Mouse (Mus musculus) heart, embryonic 16.5 days (tissue): Measurements from ENCODE around the gene Brms1. TPM values are rescaled to one million over a fixed set of nuclear protein-coding genes. Genes with fewer than 3 reads are reported as not detected.

ENCODE experiments used
- ATAC-seq: fragments of 200-750 bp; cut with Nextera tagmentation; replicated peaks from 2 replicates; pipeline ENCODE4 v1.8.0; 2017; ENCODE audit warnings: moderate number of reproducible peaks; ENCODE audit not compliant: insufficient read depth, low FRiP score; ENCODE audit errors: extremely low read depth
- H3K27ac ChIP-seq: fragments of 300-500 bp; sonication (generic); 2 replicates; pipeline ENCODE4 v1.5.1; 2014; ENCODE audit warnings: mild to moderate bottlenecking, low read length, control low read depth, moderate library complexity
- H3K27me3 ChIP-seq: fragments of 300-500 bp; sonication (generic); 2 replicates; pipeline ENCODE4 v1.6.1; 2014; ENCODE audit warnings: low read length, mixed read lengths; ENCODE audit not compliant: control insufficient read depth, insufficient read depth
- H3K36me3 ChIP-seq: fragments of 300-500 bp; sonication (generic); 2 replicates; pipeline ENCODE4 v1.6.1; 2014; ENCODE audit not compliant: control insufficient read depth, insufficient read depth
- H3K4me1 ChIP-seq: fragments of 300-500 bp; sonication (generic); 2 replicates; pipeline ENCODE4 v1.6.1; 2014; ENCODE audit warnings: low read length, mixed read lengths; ENCODE audit not compliant: control insufficient read depth, insufficient read depth
- H3K4me2 ChIP-seq: fragments of 300-500 bp; sonication (generic); 2 replicates; pipeline ENCODE4 v1.6.1; 2014; ENCODE audit warnings: low read depth, mild to moderate bottlenecking, control low read depth, low read length
- H3K4me3 ChIP-seq: fragments of 300-500 bp; sonication (generic); 2 replicates; pipeline ENCODE4 v1.5.1; 2014; ENCODE audit warnings: mild to moderate bottlenecking, control low read depth, low read length
- H3K9ac ChIP-seq: fragments of 300-500 bp; sonication (generic); 2 replicates; pipeline ENCODE4 v1.6.1; 2014; ENCODE audit warnings: low read length, control low read depth
- H3K9me3 ChIP-seq: fragments of 300-500 bp; sonication (generic); replicated peaks from 2 replicates; pipeline ENCODE4 v1.6.1; 2016; ENCODE audit warnings: low read length; ENCODE audit not compliant: control insufficient read depth
- WGBS: fragments of 180-500 bp; shearing (Covaris S2); extraction: QIAGEN DNeasy Blood & Tissue Kit; methylation state at CpG from one replicate; pipeline ENCODE4 v1.1.7; 2014; 5-methylcytosine and 5-hydroxymethylcytosine counted together
- polyA plus RNA-seq: library from polyadenylated mRNA; unstranded; fragments of >200 nt; fragmentation: Nextera tagmentation; extraction: Ambion mirVana; gene quantifications from 2 replicates; pipeline ENCODE4 v1.2.1, GENCODE M21; 2015

Gene Brms1
- polyA plus RNA-seq, 1 experiment from 2014 or later, result 29.7 TPM

DNA sequence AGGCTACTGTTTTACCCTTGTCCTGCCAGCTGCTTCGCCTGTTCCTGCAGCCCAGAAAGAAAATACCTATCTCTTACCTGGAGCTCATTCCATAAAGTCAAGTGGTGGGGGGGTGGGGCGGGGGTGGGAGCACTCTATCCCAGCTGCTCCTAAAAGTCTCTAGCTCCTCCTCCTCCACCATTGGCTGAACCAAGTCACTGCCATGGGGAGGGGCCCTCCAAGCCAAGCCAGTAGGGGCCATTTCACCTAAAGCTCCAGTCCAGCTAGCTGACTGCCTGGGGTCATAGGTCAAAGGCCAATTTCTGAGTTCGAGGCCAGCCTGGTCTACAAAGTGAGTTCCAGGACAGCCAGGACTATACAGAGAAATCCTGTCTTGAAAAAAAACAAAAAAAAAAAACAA lies 8.5 kb upstream of the Brms1 start:
- no peak overlapping the region for H3K4me3 ChIP-seq
- no peaks in the 10 kb centered on the region for H3K27me3 ChIP-seq
- no peak overlapping the region for H3K27ac ChIP-seq
- H3K4me1 ChIP-seq, result no peaks in the 10 kb centered on the region; the same call in 1 of the 2 replicates
- no peak overlapping the region for H3K4me2 ChIP-seq
- H3K9me3 ChIP-seq, result no peaks in the 10 kb centered on the region
- no peak for ATAC-seq
- H3K36me3 ChIP-seq, result peaks cover 29% of the 10 kb centered on the region
- WGBS, result 79% methylated on average over 3 of the region's 3 CpGs
- H3K9ac ChIP-seq, result no peak overlapping the region

- Histone ChIP-seq H3K4me2 (no peak overlapping the region), H3K4me1 (peaks cover 17% of the 10 kb centered on the region), H3K4me3 (no peak overlapping the region), H3K36me3 (peaks cover 2% of the 10 kb centered on the region; the same call in 1 of the 2 replicates), H3K27ac (no peak overlapping the region), H3K27me3 (no peaks in the 10 kb centered on the region), H3K9ac (no peak overlapping the region), H3K9me3 (no peaks in the 10 kb centered on the region)
- ATAC-seq, result no peak
- 75% methylated on average over 4 of the region's 4 CpGs for WGBS
These were observed 4.6 kb upstream of the Brms1 start for GRCm38 (mm10) chr19:5036577-5036976.

- peak overlapping the region; percentile 81 for H3K4me2 ChIP-seq
These were observed 3.2 kb upstream of the Brms1 start for GRCm38 (mm10) chr19:5037678-5038571.

DNA sequence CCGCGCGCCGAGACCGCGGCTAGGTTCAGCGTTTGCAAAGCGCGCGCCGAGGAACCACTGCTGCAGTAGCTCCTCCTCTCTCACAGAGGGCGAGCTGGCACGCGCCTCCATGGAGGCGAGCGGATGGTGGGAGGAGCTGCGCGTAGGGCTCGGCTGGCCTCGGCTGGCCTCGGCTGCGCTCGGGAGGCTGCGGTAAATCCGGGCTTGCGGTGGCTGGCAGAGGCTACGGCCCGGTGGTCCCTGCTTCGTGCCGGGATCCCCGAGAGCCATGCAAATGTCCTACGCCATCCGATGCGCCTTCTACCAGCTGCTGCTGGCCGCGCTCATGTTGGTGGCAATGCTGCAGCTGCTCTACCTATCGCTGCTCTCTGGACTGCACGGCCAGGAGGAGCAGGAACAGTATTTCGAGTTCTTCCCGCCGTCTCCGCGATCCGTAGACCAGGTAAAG lies 2.4 kb upstream of the Brms1 start, which contains the start of the genes B4gat1 and AC124502.3:
Gene B4gat1 (plus strand): TSS at position 118 of the 448 bp plus-strand sequence.
Gene AC124502.3 (plus strand): TSS at position 183 of the 448 bp plus-strand sequence.
- H3K4me3 ChIP-seq, result peak within 1 kb of the TSS; percentile 76
- H3K4me1 ChIP-seq, result peaks cover 22% of the 10 kb centered on the region
- no peaks in the 10 kb centered on the region for H3K27me3 ChIP-seq
- H3K9ac ChIP-seq, result peak within 1 kb of the TSS; percentile 88
- no peaks in the 10 kb centered on the region for H3K9me3 ChIP-seq
- peak; percentile 91 for ATAC-seq
- peak within 1 kb of the TSS; percentile 81 for H3K4me2 ChIP-seq
- H3K27ac ChIP-seq, result peak within 1 kb of the TSS; percentile 61
- no peaks in the 10 kb centered on the region for H3K36me3 ChIP-seq
- under 1% methylated on average over 44 of the region's 44 CpGs for WGBS

More at GRCm38 (mm10) chr19:5037678-5038571, 3.2 kb upstream of the Brms1 start:
- peak; percentile 39; the same call in 1 of the 2 replicates for ATAC-seq
- Histone ChIP-seq H3K27ac (peak overlapping the region; percentile 51), H3K4me3 (peak overlapping the region; percentile 76), H3K27me3 (no peaks in the 10 kb centered on the region), H3K36me3 (no peaks in the 10 kb centered on the region), H3K4me1 (peaks cover 22% of the 10 kb centered on the region), H3K9ac (peak overlapping the region; percentile 88), H3K9me3 (no peaks in the 10 kb centered on the region)
- WGBS, result 4% methylated on average over 32 of the region's 32 CpGs

- H3K4me3 ChIP-seq, result peak overlapping the region; percentile 76
- ATAC-seq, result no peak
- no peaks in the 10 kb centered on the region for H3K27me3 ChIP-seq
- peaks cover 22% of the 10 kb centered on the region for H3K4me1 ChIP-seq
- H3K36me3 ChIP-seq, result peaks cover 2% of the 10 kb centered on the region; the same call in 1 of the 2 replicates
- peak overlapping the region; percentile 88 for H3K9ac ChIP-seq
- peak overlapping the region; percentile 81 for H3K4me2 ChIP-seq
- no peak overlapping the region; the same call in 1 of the 2 replicates for H3K27ac ChIP-seq
- WGBS, result 14% methylated on average over 41 of the region's 41 CpGs
- H3K9me3 ChIP-seq, result no peaks in the 10 kb centered on the region
These were observed 1.6 kb upstream of the Brms1 start for GRCm38 (mm10) chr19:5039301-5040114.

GRCm38 (mm10) chr19:5041588-5041987 lies 434 bp downstream of the Brms1 start:
- H3K4me3 ChIP-seq, result peak overlapping the region; percentile 82

GRCm38 (mm10) chr19:5045531-5045930 lies 4.4 kb downstream of the Brms1 start:
- ATAC-seq, result no peak
- H3K9ac ChIP-seq, result no peak overlapping the region
- H3K4me2 ChIP-seq, result no peak overlapping the region
- no peaks in the 10 kb centered on the region for H3K27me3 ChIP-seq
- no peaks in the 10 kb centered on the region for H3K9me3 ChIP-seq
- no peak overlapping the region for H3K4me3 ChIP-seq
- no peak overlapping the region for H3K27ac ChIP-seq
- peaks cover 14% of the 10 kb centered on the region for H3K4me1 ChIP-seq
- WGBS, result 74% methylated on average over 4 of the region's 4 CpGs
- H3K36me3 ChIP-seq, result peaks cover 14% of the 10 kb centered on the region; the same call in 1 of the 2 replicates

More at GRCm38 (mm10) chr19:5041588-5041987, 434 bp downstream of the Brms1 start:
- WGBS, result 2% methylated on average over 16 of the region's 16 CpGs
- Histone ChIP-seq H3K4me1 (peaks cover 22% of the 10 kb centered on the region), H3K27me3 (no peaks in the 10 kb centered on the region), H3K9me3 (no peaks in the 10 kb centered on the region), H3K36me3 (peaks cover 5% of the 10 kb centered on the region; the same call in 1 of the 2 replicates), H3K27ac (peak overlapping the region; percentile 65), H3K4me2 (peak overlapping the region; percentile 81), H3K9ac (peak overlapping the region; percentile 92)
- ATAC-seq, result no peak

- WGBS, result 87% methylated on average over 14 of the region's 14 CpGs
- ATAC-seq, result no peak
- H3K9ac ChIP-seq, result no peak overlapping the region
- peaks cover 29% of the 10 kb centered on the region for H3K4me1 ChIP-seq
- H3K4me2 ChIP-seq, result no peak overlapping the region
- H3K27me3 ChIP-seq, result peaks cover 14% of the 10 kb centered on the region
- H3K36me3 ChIP-seq, result peaks cover 14% of the 10 kb centered on the region; the same call in 1 of the 2 replicates
- H3K4me3 ChIP-seq, result no peak overlapping the region
- no peak overlapping the region for H3K27ac ChIP-seq
- H3K9me3 ChIP-seq, result no peaks in the 10 kb centered on the region
These were observed 7.2 kb downstream of the Brms1 start for GRCm38 (mm10) chr19:5048138-5049056.
